Mouse (Mus musculus): ENCODE measurements around the gene 1700001O22Rik. TPM values are rescaled to one million over a fixed set of nuclear protein-coding genes. Genes with fewer than 3 reads are reported as not detected.

The 1700001O22Rik gene
- polyA plus RNA-seq, 1 experiment: 4.7 TPM

DNA sequence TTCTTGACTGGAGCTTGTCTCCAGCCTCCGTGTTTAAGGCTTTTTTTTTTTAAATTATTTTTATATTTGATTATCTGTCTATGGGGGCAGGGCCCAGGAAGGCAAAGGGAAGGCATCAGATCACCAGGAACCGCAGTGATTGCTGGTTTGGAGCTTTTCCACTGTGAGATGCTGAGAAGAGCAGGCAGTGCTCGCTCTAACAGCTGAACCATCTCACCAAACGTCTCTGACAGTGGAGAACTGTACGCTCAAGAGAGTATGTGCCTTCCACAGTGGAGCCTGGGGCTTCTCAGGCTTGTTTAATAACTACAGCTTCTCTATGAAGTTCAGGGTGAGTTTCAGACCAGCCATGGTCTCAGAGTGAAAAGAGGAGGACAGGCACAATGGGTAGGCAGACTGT, 6.0 kb upstream of the 1700001O22Rik start:
- no peaks in the 10 kb centered on the region for H3K27me3 ChIP-seq (ENCODE audit: control insufficient read depth, insufficient read depth, low read length)
- WGBS: 69% methylated on average over 5 of the region's 5 CpGs
- TF ChIP-seq POLR2A (IDR thresholded peaks at IDR 0.05; ENCODE audit: borderline replicate concordance, insufficient read depth, low read length): no peak
- TF ChIP-seq CTCF (IDR thresholded peaks at IDR 0.05; ENCODE audit: borderline replicate concordance, insufficient read depth, low read depth, low read length): no peak
- H3K4me1 ChIP-seq (ENCODE audit: control insufficient read depth, insufficient read depth, low read length): peaks cover 6% of the 10 kb centered on the region; the same call in 1 of the 2 replicates
- H3K4me3 ChIP-seq (replicated peaks; ENCODE audit: insufficient read depth, low read depth, low read length): no peak overlapping the region
- no peak overlapping the region for H3K27ac ChIP-seq (ENCODE audit: insufficient read depth, low read length)
- DNase-seq: no peak

GRCm38 (mm10) chr2:30808296-30808655, 4.8 kb upstream of the 1700001O22Rik start:
- Histone ChIP-seq H3K27ac (ENCODE audit: insufficient read depth, low read length) (no peak overlapping the region), H3K27me3 (ENCODE audit: control insufficient read depth, insufficient read depth, low read length) (no peaks in the 10 kb centered on the region), H3K4me1 (ENCODE audit: control insufficient read depth, insufficient read depth, low read length) (peaks cover 6% of the 10 kb centered on the region; the same call in 1 of the 2 replicates), H3K4me3 (replicated peaks; ENCODE audit: insufficient read depth, low read depth, low read length) (peak overlapping the region; percentile 73)
- no peak for DNase-seq
- WGBS: 2% methylated on average over 10 of the region's 10 CpGs
- no peak for TF ChIP-seq POLR2A (IDR thresholded peaks at IDR 0.05; ENCODE audit: borderline replicate concordance, insufficient read depth, low read length)
- TF ChIP-seq CTCF (IDR thresholded peaks at IDR 0.05; ENCODE audit: borderline replicate concordance, insufficient read depth, low read depth, low read length): no peak

- peak; percentile 96 to 98 for DNase-seq
- Histone ChIP-seq H3K4me1 (ENCODE audit: control insufficient read depth, insufficient read depth, low read length) (peaks cover 6% of the 10 kb centered on the region; the same call in 1 of the 2 replicates), H3K27ac (ENCODE audit: insufficient read depth, low read length) (no peak within 1 kb of the TSS), H3K27me3 (ENCODE audit: control insufficient read depth, insufficient read depth, low read length) (no peaks in the 10 kb centered on the region), H3K4me3 (replicated peaks; ENCODE audit: insufficient read depth, low read depth, low read length) (peak within 1 kb of the TSS; percentile 73)
- 1% methylated on average over 44 of the region's 44 CpGs for WGBS
- TF ChIP-seq POLR2A (IDR thresholded peaks at IDR 0.05; ENCODE audit: borderline replicate concordance, insufficient read depth, low read length): peak; percentile 80; the same call in 1 of the 2 replicates
- no peak for TF ChIP-seq CTCF (IDR thresholded peaks at IDR 0.05; ENCODE audit: borderline replicate concordance, insufficient read depth, low read depth, low read length)
Measured at GRCm38 (mm10) chr2:30807648-30808295, 4.3 kb upstream of the 1700001O22Rik start, which contains the start of gene Ntmt1. Ntmt1 (plus strand) TSS chr2:30807826.

DNA sequence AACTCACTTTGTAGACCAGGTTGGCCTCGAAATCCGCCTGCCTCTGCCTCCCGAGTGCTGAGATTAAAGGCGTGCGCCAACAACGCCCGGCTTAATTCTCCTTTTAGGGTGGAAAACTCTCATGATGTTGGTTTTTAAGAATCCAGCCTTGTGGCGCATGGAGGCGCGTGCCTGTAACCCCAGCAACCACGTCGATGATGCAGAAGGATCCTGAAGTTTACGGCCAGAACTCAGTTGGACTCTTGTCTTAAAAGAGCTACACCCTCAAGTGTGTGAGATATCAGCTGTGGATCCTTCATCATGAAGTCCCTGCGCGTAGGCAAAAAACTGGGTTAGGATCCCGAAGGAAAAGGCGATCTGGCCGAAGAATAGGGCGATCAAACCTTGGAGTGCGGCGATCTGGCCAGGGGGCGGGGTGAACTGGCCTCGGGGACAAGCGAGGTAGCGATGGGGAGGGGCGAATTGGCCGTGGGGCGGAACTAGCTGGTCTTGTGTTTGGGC, 3.7 kb upstream of the 1700001O22Rik start:
- 7% methylated on average over 28 of the region's 28 CpGs for WGBS
- DNase-seq: no peak
- no peaks in the 10 kb centered on the region for H3K27me3 ChIP-seq (ENCODE audit: control insufficient read depth, insufficient read depth, low read length)
- H3K4me3 ChIP-seq (replicated peaks; ENCODE audit: insufficient read depth, low read depth, low read length): peak overlapping the region; percentile 73
- no peak overlapping the region for H3K27ac ChIP-seq (ENCODE audit: insufficient read depth, low read length)
- H3K4me1 ChIP-seq (ENCODE audit: control insufficient read depth, insufficient read depth, low read length): peaks cover 6% of the 10 kb centered on the region; the same call in 1 of the 2 replicates
- TF ChIP-seq POLR2A (IDR thresholded peaks at IDR 0.05; ENCODE audit: borderline replicate concordance, insufficient read depth, low read length) (no peak), CTCF (IDR thresholded peaks at IDR 0.05; ENCODE audit: borderline replicate concordance, insufficient read depth, low read depth, low read length) (no peak)

- WGBS: 94% methylated on average over 2 of the region's 2 CpGs
- DNase-seq: no peak
- H3K27me3 ChIP-seq (ENCODE audit: control insufficient read depth, insufficient read depth, low read length): no peaks in the 10 kb centered on the region; the same call in 1 of the 2 replicates
- TF ChIP-seq POLR2A (IDR thresholded peaks at IDR 0.05; ENCODE audit: borderline replicate concordance, insufficient read depth, low read length) (no peak), CTCF (IDR thresholded peaks at IDR 0.05; ENCODE audit: borderline replicate concordance, insufficient read depth, low read depth, low read length) (no peak)
- peaks cover 6% of the 10 kb centered on the region; the same call in 1 of the 2 replicates for H3K4me1 ChIP-seq (ENCODE audit: control insufficient read depth, insufficient read depth, low read length)
- no peak overlapping the region for H3K27ac ChIP-seq (ENCODE audit: insufficient read depth, low read length)
- no peak overlapping the region for H3K4me3 ChIP-seq (replicated peaks; ENCODE audit: insufficient read depth, low read depth, low read length)
Measured at GRCm38 (mm10) chr2:30805983-30806382, 2.5 kb upstream of the 1700001O22Rik start.

DNA sequence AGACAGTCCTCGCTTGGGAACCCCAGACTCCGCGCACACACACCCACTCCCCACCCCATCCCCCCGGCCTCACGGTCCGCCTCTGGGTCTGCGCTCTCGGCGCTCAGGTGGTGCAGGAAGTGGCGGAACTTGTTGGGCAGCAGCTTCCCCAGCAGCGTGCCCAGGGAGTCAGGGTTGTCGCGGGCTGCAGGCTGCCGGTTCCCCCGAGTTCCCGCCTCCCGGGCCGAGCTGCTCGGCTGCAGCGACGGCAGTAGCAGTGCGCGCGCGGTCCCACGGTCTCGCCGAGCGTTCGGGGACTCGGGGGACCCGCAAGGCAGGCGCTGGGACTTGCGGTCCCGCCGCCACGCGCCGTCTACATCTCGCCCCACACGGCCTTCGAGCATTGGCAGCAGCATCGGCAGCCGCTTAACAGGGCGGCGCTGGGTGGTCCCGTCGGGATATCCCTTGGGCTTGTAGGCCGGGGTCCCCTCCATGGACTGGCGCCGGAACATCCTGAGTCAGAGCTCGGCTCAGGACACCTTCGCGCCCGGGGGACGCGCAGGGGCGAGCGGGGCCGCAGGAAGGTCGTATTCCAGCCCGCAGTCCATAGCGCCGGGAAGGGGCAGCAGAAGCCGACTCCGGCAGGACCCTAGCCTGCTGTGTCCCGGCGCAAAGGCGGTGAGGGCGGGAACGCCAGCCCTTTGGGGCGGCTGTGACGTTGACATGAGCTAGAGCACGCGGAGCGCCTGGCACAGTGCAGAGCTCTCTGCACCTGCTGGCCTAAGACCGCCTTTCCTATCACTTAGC, 2.2 kb downstream of the 1700001O22Rik start:
- H3K4me3 ChIP-seq (replicated peaks; ENCODE audit: insufficient read depth, low read depth, low read length): peak overlapping the region; percentile 36
- 4% methylated on average over 77 of the region's 77 CpGs for WGBS
- H3K27me3 ChIP-seq (ENCODE audit: control insufficient read depth, insufficient read depth, low read length): no peaks in the 10 kb centered on the region; the same call in 1 of the 2 replicates
- peak; percentile 39 to 49 for DNase-seq
- H3K27ac ChIP-seq (ENCODE audit: insufficient read depth, low read length): no peak overlapping the region
- H3K4me1 ChIP-seq (ENCODE audit: control insufficient read depth, insufficient read depth, low read length): no peaks in the 10 kb centered on the region
- TF ChIP-seq CTCF (IDR thresholded peaks at IDR 0.05; ENCODE audit: borderline replicate concordance, insufficient read depth, low read depth, low read length) (no peak), POLR2A (IDR thresholded peaks at IDR 0.05; ENCODE audit: borderline replicate concordance, insufficient read depth, low read length) (no peak)

DNA sequence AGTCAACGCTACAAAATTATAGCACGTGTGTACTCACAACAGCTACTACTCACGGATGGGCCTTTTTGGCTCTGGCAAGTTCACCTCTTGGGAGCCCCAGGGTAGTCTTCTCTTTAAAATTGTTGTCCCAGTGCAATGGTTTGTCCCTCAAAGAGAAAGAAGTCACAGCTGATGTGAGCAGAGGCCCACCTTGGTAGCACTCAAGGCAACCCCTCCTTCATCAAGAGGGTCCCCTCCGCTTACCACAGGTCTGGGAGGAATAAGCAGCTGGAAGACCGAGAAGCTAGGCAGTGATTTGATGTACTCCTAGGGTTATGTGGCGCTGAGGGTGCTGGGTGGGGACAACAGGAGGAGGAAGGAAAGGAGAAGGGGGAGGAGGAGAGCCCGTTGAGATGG, 2.8 kb downstream of the 1700001O22Rik start:
- Histone ChIP-seq H3K27ac (ENCODE audit: insufficient read depth, low read length) (no peak overlapping the region), H3K27me3 (ENCODE audit: control insufficient read depth, insufficient read depth, low read length) (no peaks in the 10 kb centered on the region; the same call in 1 of the 2 replicates), H3K4me1 (ENCODE audit: control insufficient read depth, insufficient read depth, low read length) (no peaks in the 10 kb centered on the region), H3K4me3 (replicated peaks; ENCODE audit: insufficient read depth, low read depth, low read length) (no peak overlapping the region)
- DNase-seq: no peak
- 67% methylated on average over 7 of the region's 7 CpGs for WGBS
- no peak for TF ChIP-seq POLR2A (IDR thresholded peaks at IDR 0.05; ENCODE audit: borderline replicate concordance, insufficient read depth, low read length)
- TF ChIP-seq CTCF (IDR thresholded peaks at IDR 0.05; ENCODE audit: borderline replicate concordance, insufficient read depth, low read depth, low read length): no peak
